Mouse (Mus musculus): Measurements from ENCODE around the gene Vmn1r222.
"Not testable (repeated sequence)": the region's sequence is repeated elsewhere in the genome, so short reads cannot be mapped to it uniquely, and the experiment has no call there.

Gene Vmn1r222

DNA sequence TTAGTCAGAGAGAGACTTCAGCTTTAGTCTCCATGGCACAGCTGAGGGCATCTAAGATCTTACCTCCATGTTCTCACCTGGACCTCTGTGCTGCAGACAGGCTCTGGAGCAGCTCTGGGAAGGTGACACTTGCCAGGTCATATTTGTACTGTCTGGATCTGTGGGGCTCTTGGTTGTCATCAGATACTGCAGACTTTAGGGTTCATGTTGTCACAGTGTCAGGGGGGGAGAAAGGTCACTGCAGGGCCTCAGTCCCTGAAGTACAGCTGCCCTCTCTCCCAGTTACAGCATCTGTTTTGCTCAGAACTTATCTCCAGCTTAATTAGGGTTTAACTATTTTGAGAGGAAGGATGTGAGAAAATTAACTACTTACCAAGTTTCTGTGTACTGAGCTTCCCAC, at the start of gene Vmn1r222:
TSS of gene Vmn1r222 (minus strand) at position 101 of the 400 bp plus-strand sequence.
- DNase-seq (ENCODE audit: low spot score in 2 of 2), result not testable (repeated sequence)

GRCm38 (mm10) chr13:23285191-23285920, 49.6 kb upstream of the Vmn1r222 start:
- no peak for DNase-seq (ENCODE audit: low spot score in 2 of 2)

GRCm38 (mm10) chr13:23279992-23280391, 44.2 kb upstream of the Vmn1r222 start:
- no peak for DNase-seq (ENCODE audit: low spot score in 2 of 2)

GRCm38 (mm10) chr13:23279576-23279975, 43.8 kb upstream of the Vmn1r222 start:
- DNase-seq (ENCODE audit: low spot score in 2 of 2), result no peak

- no peak for DNase-seq (ENCODE audit: low spot score in 2 of 2)
Observed at GRCm38 (mm10) chr13:23270321-23271101, 34.8 kb upstream of the Vmn1r222 start.

DNA sequence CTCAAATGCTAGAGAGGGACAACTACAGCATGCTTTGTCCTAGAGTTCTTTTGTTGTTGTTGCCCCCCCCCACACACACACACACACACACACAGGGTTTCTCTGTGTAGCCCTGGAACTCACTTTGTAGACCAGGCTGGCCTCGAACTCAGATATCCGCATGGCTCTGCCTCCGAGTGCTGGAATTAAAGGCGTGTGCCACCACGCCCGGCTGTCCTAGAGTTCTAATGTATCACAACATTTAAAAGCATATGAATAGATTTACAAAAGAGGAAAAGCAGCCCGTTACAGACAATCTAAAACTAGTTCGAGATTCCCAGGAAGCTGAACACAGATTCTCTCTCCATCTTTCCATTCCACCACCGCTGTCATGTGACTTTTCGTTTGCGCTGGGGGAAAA, 33.9 kb upstream of the Vmn1r222 start:
- DNase-seq (ENCODE audit: low spot score in 2 of 2), result no peak

GRCm38 (mm10) chr13:23269127-23269526, 33.4 kb upstream of the Vmn1r222 start:
- DNase-seq (ENCODE audit: low spot score in 2 of 2), result not testable (repeated sequence)

GRCm38 (mm10) chr13:23268606-23269005, 32.9 kb upstream of the Vmn1r222 start:
- DNase-seq (ENCODE audit: low spot score in 2 of 2), result not testable (repeated sequence)

DNA sequence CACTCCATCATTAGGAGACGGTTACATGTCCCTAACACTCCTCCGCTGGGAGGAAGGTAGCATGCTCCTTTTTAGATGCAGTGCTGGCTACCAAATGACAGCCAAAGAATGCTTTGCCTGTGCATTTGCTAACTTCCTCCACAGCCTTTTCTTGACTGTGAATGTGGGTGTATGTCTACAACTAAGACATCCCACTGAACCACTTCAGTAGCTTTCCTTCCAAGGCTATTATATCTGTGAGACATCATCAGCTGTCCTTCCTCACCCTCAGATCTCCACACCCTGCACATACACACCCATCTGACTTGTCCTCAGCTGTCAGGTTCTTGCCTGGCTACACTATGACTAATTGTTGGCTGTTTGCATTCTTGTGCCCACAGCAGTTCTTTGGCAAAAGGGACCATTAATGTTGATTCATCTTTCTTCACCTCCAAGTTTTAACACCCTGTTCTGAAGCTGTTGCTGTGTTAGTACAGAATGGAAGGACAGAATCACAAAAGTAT, 22.9 kb upstream of the Vmn1r222 start:
- no peak for DNase-seq (ENCODE audit: low spot score in 2 of 2)

GRCm38 (mm10) chr13:23246834-23247233, 11.1 kb upstream of the Vmn1r222 start, which contains the start of gene Vmn1r223:
Gene Vmn1r223, plus strand, starts transcription at chr13:23247134.
- DNase-seq (ENCODE audit: low spot score in 2 of 2), result not testable (repeated sequence)

- not testable (repeated sequence) for DNase-seq (ENCODE audit: low spot score in 2 of 2)
Observed at GRCm38 (mm10) chr13:23213827-23214226, 21.9 kb downstream of the Vmn1r222 start, which contains the start of gene Vmn1r221. Gene Vmn1r221, plus strand, starts transcription at chr13:23214127.

GRCm38 (mm10) chr13:23203885-23204284, 31.9 kb downstream of the Vmn1r222 start:
- DNase-seq (ENCODE audit: low spot score in 2 of 2), result not testable (repeated sequence)

DNA sequence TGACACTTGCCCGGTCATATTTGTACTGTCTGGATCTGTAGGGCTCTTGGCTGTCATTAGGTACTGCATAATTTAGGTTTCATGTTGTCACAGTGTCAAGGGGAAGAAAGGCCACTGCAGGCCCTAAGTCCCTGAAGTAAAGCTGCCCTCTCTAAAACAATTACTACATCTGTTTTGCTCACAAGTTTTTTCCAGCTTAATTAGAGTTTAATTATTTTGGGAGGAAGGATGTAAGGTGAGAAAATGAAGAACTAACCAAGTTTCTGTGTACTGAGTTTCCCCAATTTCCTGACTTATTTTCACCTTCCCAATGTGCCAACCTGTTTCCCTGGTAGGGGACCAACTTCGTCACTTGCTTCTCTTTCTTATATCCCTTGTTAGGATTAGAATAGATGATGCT, 47.9 kb downstream of the Vmn1r222 start, which contains the start of gene Vmn1r220:
TSS of gene Vmn1r220 (minus strand) at position 101 of the 400 bp plus-strand sequence.
- DNase-seq (ENCODE audit: low spot score in 2 of 2), result no peak
